Mouse (Mus musculus) kidney, adult 2 months (tissue): ENCODE measurements at regions not wholly inside any gene's neighbourhood (a gene's known extent, or its start where the extent isn't known, plus 50 kb on each side); places are given as distances from the start of the nearest gene placed in this dataset.

Experiments
- DNase-seq: peaks from one replicate; pipeline ENCODE4 v3.0.0; 2021
- H3K27ac ChIP-seq: fragments of 200-500 bp; 2 replicates; pipeline ENCODE4 v1.5.1; 2012; ENCODE audit warnings: low read depth, low read length, control low read depth, inconsistent platforms; ENCODE audit not compliant: insufficient read depth
- H3K27me3 ChIP-seq: fragments of 200-500 bp; replicated peaks from 2 replicates; pipeline ENCODE4 v1.6.1; 2012; ENCODE audit warnings: mild to moderate bottlenecking, moderate library complexity, low read length, inconsistent platforms; ENCODE audit not compliant: control insufficient read depth, insufficient read depth
- H3K36me3 ChIP-seq: fragments of 200-500 bp; 2 replicates; pipeline ENCODE4 v1.6.1; 2012; ENCODE audit warnings: mild to moderate bottlenecking, moderate library complexity, low read length, inconsistent platforms; ENCODE audit not compliant: control insufficient read depth, insufficient read depth
- H3K4me1 ChIP-seq: fragments of 200-500 bp; 2 replicates; pipeline ENCODE4 v1.6.1; 2011; ENCODE audit warnings: low read length; ENCODE audit not compliant: control insufficient read depth, insufficient read depth
- H3K4me3 ChIP-seq: fragments of 200-500 bp; 2 replicates; pipeline ENCODE4 v1.5.1; 2011; ENCODE audit warnings: mild to moderate bottlenecking, low read depth, low read length, control low read depth; ENCODE audit not compliant: insufficient read depth
- CTCF ChIP-seq: fragments of 200-500 bp; conservative IDR thresholded peaks from 2 replicates; pipeline ENCODE4 v1.5.1; 2011; ENCODE audit warnings: low read depth, mild to moderate bottlenecking, control low read depth, low read length, moderate library complexity, mixed read lengths; ENCODE audit not compliant: insufficient read depth, insufficient read length
- POLR2A ChIP-seq: fragments of 200-500 bp; IDR thresholded peaks from one replicate; pipeline ENCODE4 v1.6.1; 2011; ENCODE audit warnings: low read depth, low read length, control low read depth
- WGBS: fragments of 180-500 bp; shearing (Covaris S2); methylation state at CpG from one replicate; pipeline ENCODE4 v1.1.7; 2018; 5-methylcytosine and 5-hydroxymethylcytosine counted together

GRCm38 (mm10) chr1:113210095-113210494 lies 1345.4 kb upstream of the Dsel start:
- Histone ChIP-seq H3K27ac (no peak overlapping the region), H3K4me3 (no peak overlapping the region), H3K4me1 (no peaks in the 10 kb centered on the region), H3K36me3 (no peaks in the 10 kb centered on the region), H3K27me3 (no peaks in the 10 kb centered on the region)
- no peak for DNase-seq
- TF ChIP-seq POLR2A (no peak), CTCF (no peak)
- 80% methylated on average over 1 of the region's 1 CpGs for WGBS

- no peak overlapping the region for H3K27ac ChIP-seq
- no peaks in the 10 kb centered on the region for H3K27me3 ChIP-seq
- no peaks in the 10 kb centered on the region for H3K36me3 ChIP-seq
- TF ChIP-seq POLR2A: no peak
- TF ChIP-seq CTCF: no peak
- no peak for DNase-seq
- H3K4me3 ChIP-seq: no peak overlapping the region
- no peaks in the 10 kb centered on the region for H3K4me1 ChIP-seq
- 93% methylated on average over 1 of the region's 1 CpGs for WGBS
Measured at GRCm38 (mm10) chr1:113204019-113204418, 1339.3 kb upstream of the Dsel start.

GRCm38 (mm10) chr1:113194116-113194812 lies 1329.5 kb upstream of the Dsel start:
- Histone ChIP-seq H3K27ac (no peak overlapping the region), H3K4me3 (no peak overlapping the region), H3K4me1 (no peaks in the 10 kb centered on the region), H3K27me3 (no peaks in the 10 kb centered on the region), H3K36me3 (no peaks in the 10 kb centered on the region)
- DNase-seq: no peak
- WGBS: 63% methylated on average over 1 of the region's 1 CpGs
- TF ChIP-seq POLR2A (no peak), CTCF (no peak)

GRCm38 (mm10) chr1:113163173-113163572 lies 1298.5 kb upstream of the Dsel start:
- TF ChIP-seq CTCF: no peak
- TF ChIP-seq POLR2A: no peak
- Histone ChIP-seq H3K27me3 (no peaks in the 10 kb centered on the region), H3K4me1 (no peaks in the 10 kb centered on the region), H3K27ac (no peak overlapping the region), H3K36me3 (no peaks in the 10 kb centered on the region), H3K4me3 (no peak overlapping the region)
- no peak for DNase-seq
- WGBS: 85% methylated on average over 1 of the region's 1 CpGs
